9 mouse cellular contexts compared by ENCODE assay signal in the genomic region with DNA sequence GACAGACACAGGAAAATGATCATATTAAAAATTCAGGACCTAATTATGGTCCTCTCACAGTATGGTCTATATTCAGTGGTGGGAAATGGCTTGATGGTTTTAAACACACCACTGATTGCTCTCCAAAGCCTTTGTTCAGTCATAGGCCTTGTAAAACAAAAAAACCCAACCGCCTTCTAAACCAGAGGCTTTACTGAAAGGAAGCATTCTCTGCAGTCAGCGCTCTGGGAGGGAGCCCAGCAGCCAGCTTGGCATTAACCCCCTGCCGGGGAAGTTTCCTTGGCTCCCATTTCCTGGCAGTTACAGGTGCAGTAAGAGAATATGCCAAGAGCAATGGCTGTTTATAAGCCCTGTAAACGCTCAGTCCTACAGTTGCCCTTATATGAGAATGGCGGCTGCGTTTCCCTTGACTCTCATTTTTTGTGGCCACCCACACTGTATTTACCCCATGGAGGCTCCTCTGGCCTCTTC.
DNase-seq lines count a peak whose midpoint lies in the region; ATAC-seq and TF ChIP-seq lines count a peak whose summit lies in the region.
"Had no signal": no experiment of that assay in that cellular context is flagged by ENCODE, and none has a peak within 500 bp of the region (broad histone marks: within the 10 kb centered on the region; RNA-seq: fewer than 3 reads in every experiment).

No protein-coding gene starts in this region.

- no peak overlapping the region for H3K9ac ChIP-seq in forebrain, embryonic 11.5 days (ENCODE audit: low read length)
- peak overlapping the region; percentile 26; the same call in 1 of the 2 replicates for H3K9ac ChIP-seq in neural tube, embryonic 13.5 days

- peaks cover 7% of the 10 kb centered on the region; the same call in 1 of the 2 replicates for H3K4me1 ChIP-seq in forebrain, embryonic 11.5 days (replicated peaks; ENCODE audit: control insufficient read depth, insufficient read depth, low read length)
- peaks cover 23% of the 10 kb centered on the region for H3K4me1 ChIP-seq in neural tube, embryonic 13.5 days (replicated peaks)
- no peaks in the 10 kb centered on the region for H3K4me1 ChIP-seq in thymus, adult 2 months (replicated peaks; ENCODE audit: control insufficient read depth, insufficient read depth, low read length)

- no peak for TF ChIP-seq CTCF in thymus, adult 2 months (IDR thresholded peaks at IDR 0.05; ENCODE audit: borderline replicate concordance, control insufficient read depth, extremely low read depth, insufficient read depth, low read length, poor library complexity)

- H3K4me3 ChIP-seq in forebrain, embryonic 11.5 days (ENCODE audit: low read depth, low read length), result no peak overlapping the region
- no peak overlapping the region for H3K4me3 ChIP-seq in neural tube, embryonic 13.5 days
- H3K4me3 ChIP-seq in thymus, adult 2 months (ENCODE audit: control insufficient read depth, insufficient read depth, low read length), result no peak overlapping the region

- ATAC-seq in forebrain, embryonic 11.5 days (replicated peaks; ENCODE audit: low FRiP score), result peak; percentile 61
- ATAC-seq in neural tube, embryonic 13.5 days (ENCODE audit: low read depth), result peak; percentile 68

- no peak overlapping the region for H3K4me2 ChIP-seq in forebrain, embryonic 11.5 days (ENCODE audit: low read depth, low read length, severe bottlenecking)
- 0 out of 2 replicates have a peak overlapping the region, but pooled peaks have one; percentile 4 for H3K4me2 ChIP-seq in neural tube, embryonic 13.5 days

- no peaks in the 10 kb centered on the region for H3K27me3 ChIP-seq in forebrain, embryonic 11.5 days (ENCODE audit: control insufficient read depth, insufficient read depth, low read length)
- no peaks in the 10 kb centered on the region for H3K27me3 ChIP-seq in neural tube, embryonic 13.5 days
- H3K27me3 ChIP-seq in thymus, adult 2 months (ENCODE audit: control insufficient read depth, insufficient read depth, low read length), result no peaks in the 10 kb centered on the region

- peak overlapping the region; percentile 42; the same call in 1 of the 2 replicates for H3K27ac ChIP-seq in forebrain, embryonic 11.5 days (ENCODE audit: low read depth, low read length)
- H3K27ac ChIP-seq in neural tube, embryonic 13.5 days (replicated peaks), result peak overlapping the region; percentile 84
- no peak overlapping the region for H3K27ac ChIP-seq in thymus, adult 2 months (ENCODE audit: control insufficient read depth, insufficient read depth, low read length)
- H3K27ac ChIP-seq: macrophage had no signal

- no peaks in the 10 kb centered on the region for H3K9me3 ChIP-seq in forebrain, embryonic 11.5 days (ENCODE audit: control insufficient read depth, low read length)
- H3K9me3 ChIP-seq in neural tube, embryonic 13.5 days, result no peaks in the 10 kb centered on the region

- no peaks in the 10 kb centered on the region for H3K36me3 ChIP-seq in forebrain, embryonic 11.5 days (ENCODE audit: control insufficient read depth, insufficient read depth, low read length)
- H3K36me3 ChIP-seq in neural tube, embryonic 13.5 days, result no peaks in the 10 kb centered on the region
- H3K36me3 ChIP-seq in thymus, adult 2 months (ENCODE audit: control insufficient read depth, insufficient read depth, low read length), result no peaks in the 10 kb centered on the region

- peak; percentile 14 for DNase-seq in ovary, adult 18-20 months (ENCODE audit: low spot score)
- no peak for DNase-seq in ovary, postnatal 10 days (ENCODE audit: low spot score)
- DNase-seq in forebrain, embryonic 11.5 days (ENCODE audit: low spot score), result no peak
- DNase-seq in layer of hippocampus, adult 8-10 months (ENCODE audit: low spot score in 2 of 2), result peak; percentile 53 to 69
- DNase-seq in thymus, adult 2 months, result no peak
- DNase-seq in heart, adult 8-10 months (ENCODE audit: low spot score), result no peak
- no peak for DNase-seq in lung, postnatal 36 days

- no peak for TF ChIP-seq POLR2A in thymus, adult 2 months (IDR thresholded peaks at IDR 0.05; ENCODE audit: control insufficient read depth, extremely low read depth, insufficient read depth, low read length, poor library complexity)

- 12% methylated on average over 6 of the region's 6 CpGs for WGBS in forebrain, embryonic 11.5 days
- 5% methylated on average over 6 of the region's 6 CpGs for WGBS in neural tube, embryonic 13.5 days
- 87% methylated on average over 6 of the region's 6 CpGs for WGBS in thymus, adult 2 months

Comparison
In these comparisons a context has a peak if more than half of its experiments do, and no peak if none do; other contexts are left out.
1. DNase-seq: peak in ovary, adult 18-20 months (single experiment) and layer of hippocampus, adult 8-10 months (2 of 2); none in ovary, postnatal 10 days (single experiment), forebrain, embryonic 11.5 days (single experiment), thymus, adult 2 months (single experiment), heart, adult 8-10 months (single experiment) and lung, postnatal 36 days (single experiment).